Mouse (Mus musculus): Measurements from ENCODE around the gene Pla2g6. TPM values are rescaled to one million over a fixed set of nuclear protein-coding genes. Genes with fewer than 3 reads are reported as not detected.
A peak's percentile ranks its signal among the peaks of the same experiment; 100 is the strongest.

Gene Pla2g6
- polyA plus RNA-seq, 1 experiment from 2014 or later: 6.8 TPM

- no peaks in the 10 kb centered on the region for H3K36me3 ChIP-seq (ENCODE audit: inconsistent target)
- H3K27ac ChIP-seq: no peak overlapping the region
- H3K79me2 ChIP-seq (ENCODE audit: inconsistent target): no peaks in the 10 kb centered on the region
- no peak overlapping the region for H3K4me3 ChIP-seq (ENCODE audit: inconsistent target)
- WGBS (ENCODE audit: missing documents): 69% methylated on average over 6 of the region's 6 CpGs
Measured at GRCm38 (mm10) chr15:79342641-79343337, 14.6 kb upstream of the Pla2g6 start.

GRCm38 (mm10) chr15:79338978-79339377 lies 10.8 kb upstream of the Pla2g6 start:
- Histone ChIP-seq H3K36me3 (ENCODE audit: inconsistent target) (no peaks in the 10 kb centered on the region), H3K79me2 (ENCODE audit: inconsistent target) (no peaks in the 10 kb centered on the region), H3K4me3 (ENCODE audit: inconsistent target) (no peak overlapping the region), H3K27ac (no peak overlapping the region)
- WGBS (ENCODE audit: missing documents): 42% methylated on average over 5 of the region's 5 CpGs

GRCm38 (mm10) chr15:79335061-79335655 lies 7.0 kb upstream of the Pla2g6 start:
- WGBS (ENCODE audit: missing documents): 63% methylated on average over 7 of the region's 7 CpGs
- Histone ChIP-seq H3K27ac (no peak overlapping the region), H3K4me3 (ENCODE audit: inconsistent target) (no peak overlapping the region), H3K79me2 (ENCODE audit: inconsistent target) (no peaks in the 10 kb centered on the region), H3K36me3 (ENCODE audit: inconsistent target) (no peaks in the 10 kb centered on the region)

GRCm38 (mm10) chr15:79333409-79333808 lies 5.2 kb upstream of the Pla2g6 start:
- Histone ChIP-seq H3K4me3 (ENCODE audit: inconsistent target) (no peak overlapping the region), H3K79me2 (ENCODE audit: inconsistent target) (no peaks in the 10 kb centered on the region), H3K27ac (no peak overlapping the region), H3K36me3 (ENCODE audit: inconsistent target) (no peaks in the 10 kb centered on the region)
- WGBS (ENCODE audit: missing documents): 70% methylated on average over 4 of the region's 4 CpGs

GRCm38 (mm10) chr15:79330521-79330920 lies 2.3 kb upstream of the Pla2g6 start:
- Histone ChIP-seq H3K4me3 (ENCODE audit: inconsistent target) (no peak overlapping the region), H3K36me3 (ENCODE audit: inconsistent target) (no peaks in the 10 kb centered on the region), H3K79me2 (ENCODE audit: inconsistent target) (no peaks in the 10 kb centered on the region), H3K27ac (no peak overlapping the region)
- WGBS (ENCODE audit: missing documents): 81% methylated on average over 4 of the region's 4 CpGs

GRCm38 (mm10) chr15:79329979-79330363 lies 1.8 kb upstream of the Pla2g6 start:
- 95% methylated on average over 4 of the region's 6 CpGs for WGBS (ENCODE audit: missing documents)

GRCm38 (mm10) chr15:79329346-79329978 lies 1.3 kb upstream of the Pla2g6 start:
- Histone ChIP-seq H3K4me3 (ENCODE audit: inconsistent target) (no peak overlapping the region), H3K36me3 (ENCODE audit: inconsistent target) (no peaks in the 10 kb centered on the region), H3K27ac (no peak overlapping the region), H3K79me2 (ENCODE audit: inconsistent target) (no peaks in the 10 kb centered on the region)
- 95% methylated on average over 5 of the region's 6 CpGs for WGBS (ENCODE audit: missing documents)

More at GRCm38 (mm10) chr15:79329979-79330363, 1.8 kb upstream of the Pla2g6 start:
- no peaks in the 10 kb centered on the region for H3K36me3 ChIP-seq (ENCODE audit: inconsistent target)
- H3K27ac ChIP-seq: no peak overlapping the region
- H3K4me3 ChIP-seq (ENCODE audit: inconsistent target): no peak overlapping the region
- no peaks in the 10 kb centered on the region for H3K79me2 ChIP-seq (ENCODE audit: inconsistent target)

GRCm38 (mm10) chr15:79328939-79329275 lies 717 bp upstream of the Pla2g6 start:
- Histone ChIP-seq H3K79me2 (ENCODE audit: inconsistent target) (no peaks in the 10 kb centered on the region), H3K4me3 (ENCODE audit: inconsistent target) (no peak overlapping the region), H3K27ac (no peak overlapping the region), H3K36me3 (ENCODE audit: inconsistent target) (no peaks in the 10 kb centered on the region)
- WGBS (ENCODE audit: missing documents): 87% methylated on average over 4 of the region's 4 CpGs

GRCm38 (mm10) chr15:79326971-79327961 lies 924 bp downstream of the Pla2g6 start:
- Histone ChIP-seq H3K4me3 (ENCODE audit: inconsistent target) (peak overlapping the region; percentile 75), H3K79me2 (ENCODE audit: inconsistent target) (no peaks in the 10 kb centered on the region), H3K27ac (peak overlapping the region; percentile 78), H3K36me3 (ENCODE audit: inconsistent target) (no peaks in the 10 kb centered on the region)
- 20% methylated on average over 20 of the region's 20 CpGs for WGBS (ENCODE audit: missing documents)

- Histone ChIP-seq H3K4me3 (ENCODE audit: inconsistent target) (no peak overlapping the region), H3K36me3 (ENCODE audit: inconsistent target) (no peaks in the 10 kb centered on the region), H3K79me2 (ENCODE audit: inconsistent target) (no peaks in the 10 kb centered on the region), H3K27ac (no peak overlapping the region)
- WGBS (ENCODE audit: missing documents): 73% methylated on average over 4 of the region's 4 CpGs
Measured at GRCm38 (mm10) chr15:79326264-79326663, 1.9 kb downstream of the Pla2g6 start.

- WGBS (ENCODE audit: missing documents): 85% methylated on average over 2 of the region's 3 CpGs
Measured at GRCm38 (mm10) chr15:79325742-79326141, 2.4 kb downstream of the Pla2g6 start.

GRCm38 (mm10) chr15:79324373-79324772 lies 3.8 kb downstream of the Pla2g6 start:
- H3K36me3 ChIP-seq (ENCODE audit: inconsistent target): no peaks in the 10 kb centered on the region
- H3K79me2 ChIP-seq (ENCODE audit: inconsistent target): no peaks in the 10 kb centered on the region
- no peak overlapping the region; the same call in 1 of the 2 replicates for H3K27ac ChIP-seq
- 96% methylated on average over 3 of the region's 3 CpGs for WGBS (ENCODE audit: missing documents)
- H3K4me3 ChIP-seq (ENCODE audit: inconsistent target): no peak overlapping the region

More at GRCm38 (mm10) chr15:79325742-79326141, 2.4 kb downstream of the Pla2g6 start:
- Histone ChIP-seq H3K36me3 (ENCODE audit: inconsistent target) (no peaks in the 10 kb centered on the region), H3K27ac (no peak overlapping the region), H3K79me2 (ENCODE audit: inconsistent target) (no peaks in the 10 kb centered on the region), H3K4me3 (ENCODE audit: inconsistent target) (no peak overlapping the region)

GRCm38 (mm10) chr15:79323791-79324155 lies 4.4 kb downstream of the Pla2g6 start:
- peak overlapping the region; percentile 59 for H3K27ac ChIP-seq
- WGBS (ENCODE audit: missing documents): 74% methylated on average over 4 of the region's 4 CpGs
- H3K4me3 ChIP-seq (ENCODE audit: inconsistent target): no peak overlapping the region
- no peaks in the 10 kb centered on the region for H3K36me3 ChIP-seq (ENCODE audit: inconsistent target)
- H3K79me2 ChIP-seq (ENCODE audit: inconsistent target): no peaks in the 10 kb centered on the region

GRCm38 (mm10) chr15:79322991-79323790 lies 5.0 kb downstream of the Pla2g6 start:
- Histone ChIP-seq H3K4me3 (ENCODE audit: inconsistent target) (no peak overlapping the region), H3K36me3 (ENCODE audit: inconsistent target) (no peaks in the 10 kb centered on the region), H3K27ac (peak overlapping the region; percentile 59), H3K79me2 (ENCODE audit: inconsistent target) (no peaks in the 10 kb centered on the region)
- 35% methylated on average over 6 of the region's 6 CpGs for WGBS (ENCODE audit: missing documents)

Measured in macrophage (primary cell).